Mouse (Mus musculus) limb, embryonic 15.5 days (tissue): Measurements from ENCODE around the gene Agbl4. TPM values are rescaled to one million over a fixed set of nuclear protein-coding genes. Genes with fewer than 3 reads are reported as not detected.

Source experiments
- ATAC-seq: fragments of 200-750 bp; cut with Nextera tagmentation; 2 replicates; pipeline ENCODE4 v1.8.0; 2017; ENCODE audit warnings: low read depth, moderate TSS enrichment; ENCODE audit not compliant: insufficient number of reproducible peaks, low FRiP score, low TSS enrichment
- H3K27ac ChIP-seq: fragments of 300-500 bp; sonication (generic); 2 replicates; pipeline ENCODE4 v1.5.1; 2015; ENCODE audit warnings: moderate library complexity, mild to moderate bottlenecking, inconsistent platforms
- H3K27me3 ChIP-seq: fragments of 300-500 bp; sonication (generic); 2 replicates; pipeline ENCODE4 v1.6.1; 2015; ENCODE audit warnings: inconsistent platforms
- H3K36me3 ChIP-seq: fragments of 300-500 bp; sonication (generic); 2 replicates; pipeline ENCODE4 v1.6.1; 2015; ENCODE audit warnings: inconsistent platforms
- H3K4me1 ChIP-seq: fragments of 300-500 bp; sonication (generic); 2 replicates; pipeline ENCODE4 v1.6.1; 2015; ENCODE audit warnings: inconsistent platforms
- H3K4me2 ChIP-seq: fragments of 300-500 bp; sonication (generic); 2 replicates; pipeline ENCODE4 v1.6.1; 2015; ENCODE audit warnings: mild to moderate bottlenecking, inconsistent platforms
- H3K4me3 ChIP-seq: fragments of 300-500 bp; sonication (generic); 2 replicates; pipeline ENCODE4 v1.5.1; 2015; ENCODE audit warnings: mild to moderate bottlenecking, inconsistent platforms
- H3K9ac ChIP-seq: fragments of 300-500 bp; sonication (generic); 2 replicates; pipeline ENCODE4 v1.6.1; 2015; ENCODE audit warnings: inconsistent platforms
- H3K9me3 ChIP-seq: fragments of 300-500 bp; sonication (generic); 2 replicates; pipeline ENCODE4 v1.6.1; 2016; ENCODE audit warnings: inconsistent platforms
- WGBS: fragments of 180-500 bp; shearing (Covaris S2); methylation state at CpG from one replicate; pipeline ENCODE4 v1.1.7; 2015; 5-methylcytosine and 5-hydroxymethylcytosine counted together
- polyA plus RNA-seq: library from polyadenylated mRNA; unstranded; fragments of >200 nt; fragmentation: Nextera tagmentation; extraction: Ambion mirVana; gene quantifications from 2 replicates; pipeline ENCODE4 v1.2.1, GENCODE M21; 2015

The Agbl4 gene
- polyA plus RNA-seq, 1 experiment from 2014 or later = 0.17 TPM

GRCm38 (mm10) chr4:111486187-111486586 is 1088.7 kb downstream of the Agbl4 start:
- H3K9ac ChIP-seq = no peak overlapping the region
- H3K4me1 ChIP-seq = peaks cover 17% of the 10 kb centered on the region
- H3K27ac ChIP-seq = no peak overlapping the region
- no peaks in the 10 kb centered on the region for H3K9me3 ChIP-seq
- no peaks in the 10 kb centered on the region for H3K27me3 ChIP-seq
- H3K36me3 ChIP-seq = no peaks in the 10 kb centered on the region
- H3K4me3 ChIP-seq = no peak overlapping the region
- WGBS = 58% methylated on average over 5 of the region's 5 CpGs
- H3K4me2 ChIP-seq = no peak overlapping the region
- no peak for ATAC-seq

- 72% methylated on average over 4 of the region's 4 CpGs for WGBS
- Histone ChIP-seq H3K27ac (no peak overlapping the region), H3K4me1 (peaks cover 17% of the 10 kb centered on the region), H3K9ac (no peak overlapping the region), H3K4me2 (no peak overlapping the region), H3K9me3 (no peaks in the 10 kb centered on the region), H3K4me3 (no peak overlapping the region), H3K27me3 (no peaks in the 10 kb centered on the region), H3K36me3 (no peaks in the 10 kb centered on the region)
- 0 out of 2 replicates have a peak, but pooled peaks have one; percentile 25 for ATAC-seq
These were observed 1089.9 kb downstream of the Agbl4 start for GRCm38 (mm10) chr4:111487233-111487843.

- no peaks in the 10 kb centered on the region for H3K9me3 ChIP-seq
- no peak for ATAC-seq
- no peak overlapping the region for H3K27ac ChIP-seq
- H3K4me3 ChIP-seq = no peak overlapping the region
- H3K27me3 ChIP-seq = no peaks in the 10 kb centered on the region
- no peaks in the 10 kb centered on the region for H3K36me3 ChIP-seq
- no peak overlapping the region for H3K9ac ChIP-seq
- WGBS = 56% methylated on average over 5 of the region's 5 CpGs
- no peaks in the 10 kb centered on the region for H3K4me1 ChIP-seq
- no peak overlapping the region for H3K4me2 ChIP-seq
These were observed 1096.4 kb downstream of the Agbl4 start for GRCm38 (mm10) chr4:111493750-111494404.

- no peaks in the 10 kb centered on the region for H3K9me3 ChIP-seq
- H3K4me2 ChIP-seq = no peak overlapping the region
- ATAC-seq = no peak
- WGBS = 5% methylated on average over 2 of the region's 2 CpGs
- H3K27me3 ChIP-seq = no peaks in the 10 kb centered on the region
- H3K27ac ChIP-seq = no peak overlapping the region
- H3K36me3 ChIP-seq = no peaks in the 10 kb centered on the region
- no peak overlapping the region for H3K9ac ChIP-seq
- no peaks in the 10 kb centered on the region for H3K4me1 ChIP-seq
- no peak overlapping the region for H3K4me3 ChIP-seq
These were observed 1098.5 kb downstream of the Agbl4 start for GRCm38 (mm10) chr4:111495949-111496348.

- H3K27me3 ChIP-seq = no peaks in the 10 kb centered on the region
- no peak overlapping the region for H3K9ac ChIP-seq
- no peak for ATAC-seq
- WGBS = 59% methylated on average over 3 of the region's 3 CpGs
- no peaks in the 10 kb centered on the region for H3K4me1 ChIP-seq
- no peak overlapping the region for H3K4me3 ChIP-seq
- no peak overlapping the region for H3K27ac ChIP-seq
- no peaks in the 10 kb centered on the region for H3K36me3 ChIP-seq
- no peak overlapping the region for H3K4me2 ChIP-seq
- no peaks in the 10 kb centered on the region for H3K9me3 ChIP-seq
These were observed 1101.3 kb downstream of the Agbl4 start for GRCm38 (mm10) chr4:111498751-111499150.

- no peak overlapping the region for H3K9ac ChIP-seq
- H3K4me1 ChIP-seq = no peaks in the 10 kb centered on the region
- 85% methylated on average over 1 of the region's 1 CpGs for WGBS
- no peak overlapping the region for H3K4me3 ChIP-seq
- H3K9me3 ChIP-seq = no peaks in the 10 kb centered on the region
- no peaks in the 10 kb centered on the region for H3K27me3 ChIP-seq
- no peak overlapping the region for H3K4me2 ChIP-seq
- no peak overlapping the region for H3K27ac ChIP-seq
- no peak for ATAC-seq
- no peaks in the 10 kb centered on the region for H3K36me3 ChIP-seq
These were observed 1104.0 kb downstream of the Agbl4 start for GRCm38 (mm10) chr4:111501441-111501840.

- H3K36me3 ChIP-seq = no peaks in the 10 kb centered on the region
- no peaks in the 10 kb centered on the region for H3K4me1 ChIP-seq
- no peak for ATAC-seq
- no peaks in the 10 kb centered on the region for H3K9me3 ChIP-seq
- H3K4me2 ChIP-seq = no peak overlapping the region
- 59% methylated on average over 5 of the region's 5 CpGs for WGBS
- no peaks in the 10 kb centered on the region for H3K27me3 ChIP-seq
- no peak overlapping the region for H3K9ac ChIP-seq
- H3K27ac ChIP-seq = no peak overlapping the region
- no peak overlapping the region for H3K4me3 ChIP-seq
These were observed 1105.7 kb downstream of the Agbl4 start for GRCm38 (mm10) chr4:111502965-111503727.

- Histone ChIP-seq H3K27me3 (no peaks in the 10 kb centered on the region), H3K36me3 (no peaks in the 10 kb centered on the region), H3K4me3 (no peak overlapping the region), H3K9ac (no peak overlapping the region), H3K4me2 (no peak overlapping the region), H3K9me3 (no peaks in the 10 kb centered on the region), H3K27ac (no peak overlapping the region), H3K4me1 (no peaks in the 10 kb centered on the region)
- ATAC-seq = no peak
- WGBS = 81% methylated on average over 2 of the region's 2 CpGs
These were observed 1107.5 kb downstream of the Agbl4 start for GRCm38 (mm10) chr4:111504952-111505351.

GRCm38 (mm10) chr4:111510129-111510528 is 1112.7 kb downstream of the Agbl4 start:
- Histone ChIP-seq H3K9ac (no peak overlapping the region), H3K27ac (no peak overlapping the region), H3K9me3 (no peaks in the 10 kb centered on the region), H3K36me3 (no peaks in the 10 kb centered on the region), H3K4me1 (peaks cover 5% of the 10 kb centered on the region), H3K4me2 (no peak overlapping the region), H3K27me3 (no peaks in the 10 kb centered on the region), H3K4me3 (no peak overlapping the region)
- 22% methylated on average over 1 of the region's 2 CpGs for WGBS
- no peak for ATAC-seq

- no peaks in the 10 kb centered on the region for H3K36me3 ChIP-seq
- ATAC-seq = no peak
- WGBS = 65% methylated on average over 3 of the region's 3 CpGs
These were observed 1116.5 kb downstream of the Agbl4 start for GRCm38 (mm10) chr4:111513921-111514320.

GRCm38 (mm10) chr4:111516136-111516535 is 1118.7 kb downstream of the Agbl4 start:
- H3K4me1 ChIP-seq = peaks cover 8% of the 10 kb centered on the region
- H3K9me3 ChIP-seq = no peaks in the 10 kb centered on the region
- no peaks in the 10 kb centered on the region for H3K27me3 ChIP-seq
- no peaks in the 10 kb centered on the region for H3K36me3 ChIP-seq
- no peak overlapping the region for H3K4me2 ChIP-seq
- 84% methylated on average over 2 of the region's 2 CpGs for WGBS
- no peak overlapping the region for H3K4me3 ChIP-seq
- H3K9ac ChIP-seq = no peak overlapping the region
- peak overlapping the region; percentile 18; the same call in 1 of the 2 replicates for H3K27ac ChIP-seq
- ATAC-seq = no peak

More at GRCm38 (mm10) chr4:111513921-111514320, 1116.5 kb downstream of the Agbl4 start:
- Histone ChIP-seq H3K9ac (no peak overlapping the region), H3K4me2 (no peak overlapping the region), H3K4me1 (peaks cover 8% of the 10 kb centered on the region), H3K27ac (no peak overlapping the region), H3K9me3 (no peaks in the 10 kb centered on the region), H3K27me3 (no peaks in the 10 kb centered on the region), H3K4me3 (no peak overlapping the region)
